Mouse (Mus musculus) hindbrain, embryonic 14.5 days (tissue): ENCODE measurements at regions not wholly inside any gene's neighbourhood (a gene's known extent, or its start where the extent isn't known, plus 50 kb on each side); places are given as distances from the start of the nearest gene placed in this dataset.

Experiments used
- ATAC-seq: fragments of 200-750 bp; cut with Nextera tagmentation; 2 replicates; pipeline ENCODE4 v1.8.0; 2017; ENCODE audit warnings: moderate number of reproducible peaks, mild to moderate bottlenecking, moderate TSS enrichment, moderate library complexity; ENCODE audit not compliant: low FRiP score
- DNase-seq: peaks from one replicate; pipeline ENCODE4 v3.0.0-alpha.2; 2015; ENCODE audit warnings: low spot score
- H3K27ac ChIP-seq: fragments of 300-500 bp; sonication (generic); 2 replicates; pipeline ENCODE4 v1.5.1; 2014; ENCODE audit warnings: mild to moderate bottlenecking, moderate library complexity
- H3K27me3 ChIP-seq: fragments of 300-500 bp; sonication (generic); 2 replicates; pipeline ENCODE4 v1.6.1; 2014; ENCODE audit warnings: mild to moderate bottlenecking, low read length, mixed read lengths; ENCODE audit not compliant: control insufficient read depth, insufficient read depth
- H3K36me3 ChIP-seq: fragments of 300-500 bp; sonication (generic); replicated peaks from 2 replicates; pipeline ENCODE4 v1.6.1; 2014; ENCODE audit not compliant: control insufficient read depth, insufficient read depth
- H3K4me1 ChIP-seq: fragments of 300-500 bp; sonication (generic); replicated peaks from 2 replicates; pipeline ENCODE4 v1.6.1; 2014; ENCODE audit warnings: antibody characterized with exemption, low read length, mixed read lengths; ENCODE audit not compliant: control insufficient read depth, insufficient read depth
- H3K4me2 ChIP-seq: fragments of 300-500 bp; sonication (generic); replicated peaks from 2 replicates; pipeline ENCODE4 v1.6.1; 2014; ENCODE audit warnings: mild to moderate bottlenecking, moderate library complexity
- H3K4me3 ChIP-seq: fragments of 300-500 bp; sonication (generic); replicated peaks from 2 replicates; pipeline ENCODE4 v1.5.1; 2014; ENCODE audit warnings: mild to moderate bottlenecking, low read length
- H3K9ac ChIP-seq: fragments of 300-500 bp; sonication (generic); 2 replicates; pipeline ENCODE4 v1.6.1; 2014
- H3K9me3 ChIP-seq: fragments of 300-500 bp; sonication (generic); 2 replicates; pipeline ENCODE4 v1.6.1; 2016; ENCODE audit warnings: low read length; ENCODE audit not compliant: control insufficient read depth
- WGBS: fragments of 180-500 bp; shearing (Covaris S2); extraction: QIAGEN DNeasy Blood & Tissue Kit; methylation state at CpG from one replicate; pipeline ENCODE4 v1.1.7; 2014; 5-methylcytosine and 5-hydroxymethylcytosine counted together

DNA sequence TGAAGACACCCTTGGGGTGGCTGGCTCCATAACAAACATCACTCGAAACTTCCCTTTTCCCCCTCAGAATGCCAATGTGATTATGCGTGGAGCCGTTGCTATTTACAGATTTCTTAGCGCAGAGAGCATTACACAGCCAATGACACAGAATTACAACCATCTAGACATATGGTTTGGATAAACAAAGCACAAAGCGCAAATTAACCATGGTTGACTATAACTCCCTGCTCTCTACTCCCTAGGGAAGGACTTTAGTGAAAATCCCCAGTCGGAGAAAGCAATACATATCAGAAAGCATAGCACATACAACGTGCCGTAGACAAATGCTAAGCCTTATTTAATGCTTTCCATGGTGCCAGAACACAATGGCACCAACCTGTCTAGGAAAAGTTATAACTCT lies 131.8 kb downstream of the Tshz3 start:
- H3K27ac ChIP-seq, result no peak overlapping the region
- WGBS, result 79% methylated on average over 8 of the region's 8 CpGs
- ATAC-seq (no peak), DNase-seq (no peak)
- H3K4me3 ChIP-seq, result no peak overlapping the region
- H3K36me3 ChIP-seq, result no peaks in the 10 kb centered on the region
- no peaks in the 10 kb centered on the region for H3K9me3 ChIP-seq
- no peaks in the 10 kb centered on the region for H3K27me3 ChIP-seq
- no peaks in the 10 kb centered on the region for H3K4me1 ChIP-seq
- no peak overlapping the region for H3K4me2 ChIP-seq
- no peak overlapping the region for H3K9ac ChIP-seq

DNA sequence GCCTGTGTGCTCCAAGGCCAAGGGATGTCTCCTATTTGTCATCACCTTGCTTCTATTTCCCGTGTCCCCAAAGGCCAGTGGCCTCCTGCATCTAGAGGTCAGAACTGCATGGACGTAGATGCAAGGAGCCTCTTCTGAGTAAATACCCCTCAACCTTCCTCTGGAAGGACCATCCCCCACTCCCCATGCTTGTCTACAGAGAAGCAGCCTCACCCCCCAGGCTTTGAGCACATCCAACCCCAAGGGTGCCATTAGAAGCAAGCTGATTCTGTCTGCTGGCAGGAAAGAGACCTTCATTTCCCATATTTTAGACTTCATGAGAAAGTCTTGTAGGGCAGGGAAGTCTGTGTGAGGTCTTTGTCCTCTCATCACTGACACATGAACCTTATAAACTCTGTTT lies 132.2 kb downstream of the Tshz3 start:
- Histone ChIP-seq H3K27ac (no peak overlapping the region), H3K27me3 (no peaks in the 10 kb centered on the region), H3K9me3 (no peaks in the 10 kb centered on the region), H3K4me1 (no peaks in the 10 kb centered on the region), H3K4me2 (no peak overlapping the region), H3K9ac (no peak overlapping the region), H3K36me3 (no peaks in the 10 kb centered on the region), H3K4me3 (no peak overlapping the region)
- DNase-seq (no peak), ATAC-seq (no peak)
- 89% methylated on average over 2 of the region's 2 CpGs for WGBS

DNA sequence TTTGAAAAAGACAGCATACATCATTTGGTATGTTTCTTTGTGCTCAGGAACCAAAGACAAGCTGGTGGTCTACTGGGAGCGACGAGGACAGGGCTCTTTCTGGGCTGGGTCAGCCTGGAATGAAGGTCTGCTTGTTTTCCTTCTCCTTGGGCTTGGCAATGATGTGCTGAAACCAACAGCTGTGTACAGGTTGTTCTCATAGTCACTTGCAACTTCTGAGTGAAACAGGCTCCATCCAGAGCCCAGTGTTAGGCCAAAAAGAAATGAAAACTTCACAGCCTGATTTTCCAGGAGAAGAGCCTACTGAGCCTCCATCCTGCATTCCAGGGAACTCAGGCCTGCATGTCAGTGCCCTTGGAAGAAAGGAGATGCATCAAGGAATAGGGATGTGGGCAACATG lies 150.4 kb downstream of the Tshz3 start:
- no peak for ATAC-seq
- Histone ChIP-seq H3K27ac (no peak overlapping the region), H3K4me2 (no peak overlapping the region), H3K4me1 (no peaks in the 10 kb centered on the region), H3K9me3 (no peaks in the 10 kb centered on the region), H3K9ac (no peak overlapping the region), H3K4me3 (no peak overlapping the region), H3K27me3 (no peaks in the 10 kb centered on the region), H3K36me3 (no peaks in the 10 kb centered on the region)
- DNase-seq, result no peak
- WGBS, result 84% methylated on average over 2 of the region's 2 CpGs

DNA sequence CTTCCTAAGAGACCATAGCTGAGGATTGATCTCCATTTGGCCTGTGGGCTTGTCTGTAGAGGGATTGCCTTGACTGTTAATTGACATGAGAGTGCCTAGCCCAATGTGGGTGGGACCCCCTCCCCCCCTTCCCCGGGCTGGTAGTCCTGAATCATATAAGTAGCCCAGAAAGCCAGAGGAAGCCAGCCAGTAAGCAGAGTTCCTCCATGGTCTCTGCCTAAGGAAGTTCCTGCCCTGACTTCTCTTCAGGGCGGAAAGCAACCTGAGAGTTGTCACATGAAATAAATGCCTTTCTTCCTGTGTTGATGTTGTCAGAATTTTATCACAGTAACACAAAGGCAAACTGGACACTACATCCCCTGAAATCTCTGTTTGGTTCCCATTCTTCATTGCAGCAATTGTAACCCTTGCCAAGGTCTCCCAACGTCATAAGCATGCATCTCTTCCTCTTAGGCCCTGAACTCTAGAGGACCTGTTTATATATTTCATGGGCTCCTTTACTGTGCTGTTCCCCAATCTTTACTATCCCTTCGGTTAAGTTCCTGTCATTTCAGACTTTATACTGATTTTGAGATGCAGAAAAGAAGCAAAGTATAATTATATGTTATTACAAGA lies 153.5 kb downstream of the Tshz3 start:
- Histone ChIP-seq H3K27ac (no peak overlapping the region), H3K4me1 (no peaks in the 10 kb centered on the region), H3K9me3 (no peaks in the 10 kb centered on the region), H3K9ac (no peak overlapping the region), H3K4me2 (no peak overlapping the region), H3K36me3 (no peaks in the 10 kb centered on the region), H3K4me3 (no peak overlapping the region), H3K27me3 (no peaks in the 10 kb centered on the region)
- no peak for DNase-seq
- 90% methylated on average over 4 of the region's 4 CpGs for WGBS
- ATAC-seq, result no peak

DNA sequence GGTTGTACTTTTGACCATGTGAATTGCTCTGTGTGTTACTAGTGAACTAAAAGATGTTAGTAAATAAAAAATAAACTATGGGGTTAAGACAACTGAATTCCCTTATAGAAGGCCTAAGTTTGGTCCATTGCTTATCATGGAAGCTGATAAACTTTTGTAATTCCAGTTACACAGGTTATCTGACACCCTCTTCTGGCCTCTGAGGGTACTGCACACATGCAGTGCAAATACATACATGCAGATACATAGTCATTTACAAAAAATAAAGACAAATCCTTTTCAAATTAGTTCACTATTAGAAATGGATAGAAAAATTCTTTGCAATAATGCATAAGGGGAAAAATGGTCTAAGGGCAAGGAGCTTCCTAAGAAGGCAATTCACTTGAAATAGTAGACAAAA lies 156.4 kb downstream of the Tshz3 start:
- no peak for ATAC-seq
- no peak overlapping the region for H3K27ac ChIP-seq
- DNase-seq, result no peak

DNA sequence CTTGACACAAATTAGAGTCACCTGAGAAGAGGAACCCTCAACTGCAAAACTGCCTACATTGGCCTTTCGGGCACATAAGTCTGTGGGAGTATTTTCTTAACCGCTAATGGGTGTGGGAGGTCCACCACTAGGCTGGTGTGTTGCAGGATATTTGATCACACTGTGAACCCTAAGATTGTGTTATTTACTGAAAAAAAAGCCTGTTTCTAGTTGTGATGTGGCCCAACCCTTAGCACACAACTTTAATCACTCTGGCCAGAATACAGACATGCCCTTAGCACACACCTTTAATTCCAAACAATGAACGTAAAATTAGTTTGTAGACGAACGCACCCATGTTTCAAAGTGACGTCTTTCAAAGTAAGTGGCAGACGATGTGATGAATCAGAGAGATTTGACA lies 161.5 kb downstream of the Tshz3 start:
- no peaks in the 10 kb centered on the region for H3K36me3 ChIP-seq
- no peak for ATAC-seq
- WGBS, result 92% methylated on average over 7 of the region's 7 CpGs

More for the DNA sequence above, 156.4 kb downstream of the Tshz3 start:
- Histone ChIP-seq H3K27me3 (no peaks in the 10 kb centered on the region), H3K9ac (no peak overlapping the region), H3K4me2 (no peak overlapping the region), H3K4me3 (no peak overlapping the region), H3K36me3 (no peaks in the 10 kb centered on the region), H3K4me1 (no peaks in the 10 kb centered on the region), H3K9me3 (no peaks in the 10 kb centered on the region)

DNA sequence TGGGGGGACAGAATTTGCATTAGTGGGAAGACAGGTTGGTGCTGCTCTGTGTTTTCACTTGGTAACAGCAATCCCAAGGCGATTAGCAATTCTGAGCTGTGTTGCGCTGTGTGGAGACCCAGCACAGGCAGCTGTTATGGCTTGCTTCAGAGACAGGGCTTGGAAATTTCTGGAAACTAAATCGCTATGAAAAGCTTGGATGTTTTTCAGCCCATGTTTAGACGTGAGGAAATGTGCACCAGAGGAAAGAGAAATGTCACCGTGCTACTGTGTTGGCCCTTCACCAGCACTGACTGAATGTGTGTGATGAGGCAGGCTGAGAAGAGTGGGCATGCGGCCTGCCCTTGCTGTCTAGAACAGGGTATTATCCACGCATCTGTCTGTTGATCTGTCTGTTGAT lies 164.6 kb downstream of the Tshz3 start:
- no peak overlapping the region for H3K4me3 ChIP-seq
- H3K4me1 ChIP-seq, result no peaks in the 10 kb centered on the region
- no peak for DNase-seq
- H3K27ac ChIP-seq, result no peak overlapping the region
- no peaks in the 10 kb centered on the region for H3K27me3 ChIP-seq
- no peaks in the 10 kb centered on the region for H3K9me3 ChIP-seq
- H3K4me2 ChIP-seq, result no peak overlapping the region
- no peak for ATAC-seq
- no peaks in the 10 kb centered on the region for H3K36me3 ChIP-seq
- 90% methylated on average over 7 of the region's 7 CpGs for WGBS
- H3K9ac ChIP-seq, result no peak overlapping the region

More for the DNA sequence above, 161.5 kb downstream of the Tshz3 start:
- no peak overlapping the region for H3K9ac ChIP-seq
- H3K4me1 ChIP-seq, result no peaks in the 10 kb centered on the region
- no peak for DNase-seq
- H3K27me3 ChIP-seq, result no peaks in the 10 kb centered on the region
- no peaks in the 10 kb centered on the region for H3K9me3 ChIP-seq
- no peak overlapping the region for H3K27ac ChIP-seq
- no peak overlapping the region for H3K4me2 ChIP-seq
- H3K4me3 ChIP-seq, result no peak overlapping the region

DNA sequence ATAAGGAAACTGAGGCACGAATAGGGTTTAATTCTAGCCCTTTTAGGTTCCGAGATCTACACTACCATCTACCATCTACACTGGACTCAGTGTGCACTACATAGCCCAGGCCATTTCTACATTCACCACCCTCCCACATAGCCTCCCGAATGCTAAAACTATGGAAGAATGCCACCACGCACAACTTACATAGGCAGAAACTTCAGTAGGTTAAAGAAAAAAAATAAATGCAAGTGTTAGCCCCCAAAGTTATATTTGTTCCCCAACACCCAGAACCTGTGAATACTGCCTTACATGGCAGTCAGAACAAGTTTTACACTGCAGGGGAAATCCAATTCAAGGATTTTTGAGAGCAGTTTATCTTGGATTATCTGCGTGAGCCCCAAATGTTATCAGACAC lies 165.8 kb downstream of the Tshz3 start:
- no peak for ATAC-seq

DNA sequence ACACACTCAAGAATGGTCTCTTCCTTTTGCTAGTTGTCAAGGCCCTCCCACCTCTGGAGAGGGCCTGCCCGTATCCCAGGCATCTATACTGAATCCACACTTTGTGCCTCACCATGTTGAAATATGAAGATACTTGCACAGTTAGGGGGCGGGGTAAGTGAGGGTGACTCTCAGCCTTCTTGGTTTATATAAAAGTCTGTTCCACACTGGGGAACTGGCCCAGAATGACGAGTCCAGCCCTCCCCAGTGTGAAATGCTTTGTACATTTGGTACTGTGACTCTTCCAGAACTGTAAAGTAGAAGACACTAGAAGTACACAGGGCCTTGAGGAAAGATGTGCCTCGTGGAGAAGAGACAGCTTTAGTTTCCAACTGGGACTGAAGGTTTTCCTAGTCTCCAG lies 166.8 kb downstream of the Tshz3 start:
- no peak overlapping the region for H3K9ac ChIP-seq
- no peaks in the 10 kb centered on the region for H3K4me1 ChIP-seq
- H3K4me3 ChIP-seq, result no peak overlapping the region
- DNase-seq (no peak), ATAC-seq (no peak)
- 76% methylated on average over 4 of the region's 4 CpGs for WGBS
- H3K36me3 ChIP-seq, result no peaks in the 10 kb centered on the region
- H3K9me3 ChIP-seq, result no peaks in the 10 kb centered on the region
- H3K27ac ChIP-seq, result no peak overlapping the region
- no peak overlapping the region for H3K4me2 ChIP-seq
- no peaks in the 10 kb centered on the region for H3K27me3 ChIP-seq

More for the DNA sequence above, 165.8 kb downstream of the Tshz3 start:
- 93% methylated on average over 5 of the region's 5 CpGs for WGBS
- Histone ChIP-seq H3K27ac (no peak overlapping the region), H3K4me3 (no peak overlapping the region), H3K4me1 (no peaks in the 10 kb centered on the region), H3K27me3 (no peaks in the 10 kb centered on the region), H3K4me2 (no peak overlapping the region), H3K9me3 (no peaks in the 10 kb centered on the region), H3K36me3 (no peaks in the 10 kb centered on the region), H3K9ac (no peak overlapping the region)
- no peak for DNase-seq

DNA sequence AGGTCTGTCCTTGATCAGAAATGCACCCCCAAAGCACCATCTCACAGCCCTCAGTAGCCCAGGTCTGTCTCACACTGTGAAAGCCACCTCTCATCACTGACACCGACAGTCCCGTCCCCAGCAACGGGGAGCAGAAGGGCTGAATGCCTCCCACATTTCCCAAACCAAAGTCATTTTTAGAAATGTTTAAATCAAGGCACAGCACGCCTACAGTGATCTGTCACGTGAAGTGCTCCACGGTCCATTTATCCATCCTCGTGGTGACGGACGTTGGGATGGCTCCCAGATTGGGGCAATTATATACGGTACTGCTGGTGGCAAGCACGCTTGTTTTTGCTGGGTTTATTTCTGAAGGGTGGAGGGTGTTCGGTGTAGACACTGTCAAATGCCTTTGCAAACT lies 168.7 kb downstream of the Tshz3 start:
- no peaks in the 10 kb centered on the region for H3K36me3 ChIP-seq
- no peak overlapping the region for H3K4me2 ChIP-seq
- no peak for ATAC-seq
- H3K27ac ChIP-seq, result no peak overlapping the region
- WGBS, result 62% methylated on average over 12 of the region's 12 CpGs
- no peaks in the 10 kb centered on the region for H3K4me1 ChIP-seq
- DNase-seq, result no peak
- H3K4me3 ChIP-seq, result no peak overlapping the region
- no peaks in the 10 kb centered on the region for H3K27me3 ChIP-seq
- no peak overlapping the region for H3K9ac ChIP-seq
- no peaks in the 10 kb centered on the region for H3K9me3 ChIP-seq
